7 mouse cellular contexts compared by ENCODE assay signal in genomic region chr1:156921290-156921994, GRCm38 (mm10). TPM values are rescaled to one million over a fixed set of nuclear protein-coding genes. Genes with fewer than 3 reads are reported as not detected.
A peak's percentile ranks its signal among the peaks of the same experiment; 100 is the strongest.
DNase-seq lines count a peak whose midpoint lies in the region; ATAC-seq lines count a peak whose summit lies in the region.

No protein-coding gene starts in this region.

- intact Hi-C loops in left cerebral cortex, postnatal 25 days (cut with DNase I) = no loop called here
- intact Hi-C loops in left cerebral cortex, postnatal 36 days (cut with DNase I) = no loop called here

- peak; percentile 18 to 28 for DNase-seq in left cerebral cortex, postnatal 25 days (ENCODE audit: low spot score in 2 of 2)
- DNase-seq in left cerebral cortex, postnatal 36 days (ENCODE audit: low spot score in 2 of 2) = no peak
- peak; percentile 21 for DNase-seq in heart, postnatal 4 days
- peak; percentile 12 for DNase-seq in skeletal muscle tissue, adult 2 months (ENCODE audit: low read depth, low spot score)
- DNase-seq in adipocyte (ENCODE audit: low spot score) = no peak
- DNase-seq in cerebellum, postnatal 4 days (ENCODE audit: low spot score in 2 of 2) = no peak

- ATAC-seq in activated CD4-positive, CD25-positive, alpha-beta regulatory T cell, adult 4 months = peak; percentile 69

RNA-seq across cellular contexts. Expression of gene Ralgps2, which starts 18.0 kb away (rescaled TPM):
- 10 to 100 TPM; 38.4 to 46.2 TPM for total RNA-seq in left cerebral cortex, postnatal 25 days (2021)
- total RNA-seq in left cerebral cortex, postnatal 36 days (2021) = 10 to 100 TPM; 32.0 to 50.1 TPM
- polyA plus RNA-seq in activated CD4-positive, CD25-positive, alpha-beta regulatory T cell, adult 4 months (2017; shearing (Covaris generic)) = 10 to 100 TPM; 26.6 to 41.1 TPM
- 10 to 100 TPM; 32.3 to 39.3 TPM for total RNA-seq in heart, postnatal 4 days (2021)

Comparison
In these comparisons a context has a peak if more than half of its experiments do, and no peak if none do; other contexts are left out.
1. DNase-seq: peak in left cerebral cortex, postnatal 25 days (2 of 2), heart, postnatal 4 days (single experiment) and skeletal muscle tissue, adult 2 months (single experiment); none in left cerebral cortex, postnatal 36 days (0 of 2), adipocyte (single experiment) and cerebellum, postnatal 4 days (0 of 2).